Mouse (Mus musculus) lung, embryonic 16.5 days (tissue): Measurements from ENCODE around the gene Hmox1. TPM values are rescaled to one million over a fixed set of nuclear protein-coding genes. Genes with fewer than 3 reads are reported as not detected.
A peak's percentile ranks its signal among the peaks of the same experiment; 100 is the strongest.

Source experiments
- ATAC-seq: fragments of 200-750 bp; cut with Nextera tagmentation; 2 replicates; pipeline ENCODE4 v1.8.0; 2017; ENCODE audit warnings: low read depth, mild to moderate bottlenecking, moderate library complexity
- H3K27ac ChIP-seq: fragments of 300-500 bp; sonication (generic); 2 replicates; pipeline ENCODE4 v1.5.1; 2014; ENCODE audit warnings: mild to moderate bottlenecking, control low read depth, low read length
- H3K27me3 ChIP-seq: fragments of 300-500 bp; sonication (generic); 2 replicates; pipeline ENCODE4 v1.6.1; 2014; ENCODE audit warnings: low read depth, low read length, mixed read lengths; ENCODE audit not compliant: control insufficient read depth, insufficient read depth
- H3K36me3 ChIP-seq: fragments of 300-500 bp; sonication (generic); 2 replicates; pipeline ENCODE4 v1.6.1; 2014; ENCODE audit warnings: low read length; ENCODE audit not compliant: control insufficient read depth, insufficient read depth
- H3K4me1 ChIP-seq: fragments of 300-500 bp; sonication (generic); replicated peaks from 2 replicates; pipeline ENCODE4 v1.6.1; 2014; ENCODE audit warnings: low read length, mixed read lengths; ENCODE audit not compliant: control insufficient read depth, insufficient read depth
- H3K4me2 ChIP-seq: fragments of 300-500 bp; sonication (generic); 2 replicates; pipeline ENCODE4 v1.6.1; 2014; ENCODE audit warnings: low read depth, low read length, control low read depth
- H3K4me3 ChIP-seq: fragments of 300-500 bp; sonication (generic); 2 replicates; pipeline ENCODE4 v1.5.1; 2014; ENCODE audit warnings: mild to moderate bottlenecking, low read length, control low read depth
- H3K9ac ChIP-seq: fragments of 300-500 bp; sonication (generic); 2 replicates; pipeline ENCODE4 v1.6.1; 2014; ENCODE audit warnings: low read length, control low read depth
- H3K9me3 ChIP-seq: fragments of 300-500 bp; sonication (generic); 2 replicates; pipeline ENCODE4 v1.6.1; 2016; ENCODE audit warnings: low read length; ENCODE audit not compliant: control insufficient read depth
- WGBS: fragments of 180-500 bp; shearing (Covaris S2); extraction: QIAGEN DNeasy Blood & Tissue Kit; methylation state at CpG from one replicate; pipeline ENCODE4 v1.1.7; 2014; 5-methylcytosine and 5-hydroxymethylcytosine counted together
- polyA plus RNA-seq: library from polyadenylated mRNA; unstranded; fragments of >200 nt; fragmentation: Nextera tagmentation; extraction: Ambion mirVana; gene quantifications from 2 replicates; pipeline ENCODE4 v1.2.1, GENCODE M21; 2015

Gene Hmox1
- polyA plus RNA-seq, 1 experiment from 2014 or later: 36.5 TPM

DNA sequence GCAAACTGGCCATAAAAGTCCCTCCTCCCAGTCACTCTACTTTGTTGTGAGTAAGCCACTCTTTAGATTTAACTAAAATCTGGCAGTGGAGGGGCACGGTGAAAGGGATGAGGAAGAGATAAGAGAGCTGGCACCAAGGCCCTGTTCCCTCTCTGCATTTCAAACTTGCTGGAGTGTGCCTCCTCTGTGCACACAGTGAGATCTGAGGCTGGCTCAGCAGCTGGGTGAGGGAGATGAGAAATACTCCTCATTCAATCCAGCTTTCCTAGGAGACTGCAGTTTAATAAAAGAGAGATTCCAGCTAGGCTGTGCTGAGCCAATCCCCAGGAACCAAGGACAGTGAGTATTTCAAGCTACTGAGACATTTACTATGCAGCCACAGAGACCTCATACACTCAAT lies 42.3 kb downstream of the Hmox1 start:
- Histone ChIP-seq H3K4me1 (peaks cover 3% of the 10 kb centered on the region; the same call in 1 of the 2 replicates), H3K27me3 (no peaks in the 10 kb centered on the region), H3K9ac (no peak overlapping the region), H3K36me3 (no peaks in the 10 kb centered on the region), H3K9me3 (no peaks in the 10 kb centered on the region), H3K27ac (no peak overlapping the region), H3K4me3 (no peak overlapping the region), H3K4me2 (no peak overlapping the region)
- no peak for ATAC-seq
- WGBS: 19% methylated on average over 1 of the region's 1 CpGs

DNA sequence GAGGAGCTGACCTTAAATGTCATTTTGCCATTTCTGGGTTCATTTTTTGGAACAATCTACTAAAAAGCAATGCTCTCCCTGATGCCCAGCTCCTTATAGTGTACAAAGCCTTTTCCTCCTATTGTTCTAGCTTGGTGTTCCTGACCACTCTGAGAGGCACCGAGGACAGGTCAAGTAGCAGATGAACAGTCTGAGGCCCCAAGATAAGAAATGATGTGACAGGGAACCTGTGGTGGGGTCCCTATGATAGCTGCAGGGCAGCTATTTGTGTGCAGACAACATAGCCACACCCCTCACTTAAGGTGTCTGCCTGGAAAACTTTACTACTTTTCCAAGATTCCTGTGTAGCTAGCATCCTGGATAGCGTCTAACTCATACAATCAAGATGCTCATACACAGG lies 42.8 kb downstream of the Hmox1 start:
- WGBS: 35% methylated on average over 2 of the region's 2 CpGs
- H3K36me3 ChIP-seq: no peaks in the 10 kb centered on the region
- no peak overlapping the region for H3K4me3 ChIP-seq
- no peak overlapping the region for H3K4me2 ChIP-seq
- no peak overlapping the region for H3K27ac ChIP-seq
- no peak for ATAC-seq
- H3K27me3 ChIP-seq: no peaks in the 10 kb centered on the region
- no peaks in the 10 kb centered on the region for H3K9me3 ChIP-seq
- no peak overlapping the region for H3K9ac ChIP-seq
- H3K4me1 ChIP-seq: peaks cover 3% of the 10 kb centered on the region; the same call in 1 of the 2 replicates

GRCm38 (mm10) chr8:75137536-75137935 lies 44.1 kb downstream of the Hmox1 start:
- no peak overlapping the region for H3K4me2 ChIP-seq
- no peak overlapping the region for H3K9ac ChIP-seq
- 65% methylated on average over 3 of the region's 3 CpGs for WGBS
- peaks cover 3% of the 10 kb centered on the region; the same call in 1 of the 2 replicates for H3K4me1 ChIP-seq
- H3K27me3 ChIP-seq: no peaks in the 10 kb centered on the region
- H3K4me3 ChIP-seq: no peak overlapping the region
- no peak overlapping the region for H3K27ac ChIP-seq
- no peaks in the 10 kb centered on the region for H3K9me3 ChIP-seq
- ATAC-seq: 0 out of 2 replicates have a peak, but pooled peaks have one; percentile 41
- H3K36me3 ChIP-seq: no peaks in the 10 kb centered on the region

Other genes starting within 250 kb of the Hmox1 start
- gene Isx, start 220.4 kb upstream of the Hmox1 start, polyA plus RNA-seq: 0.15 TPM in 1 of 2 replicates, not detected in the other
- gene Hmgxb4, start 100.3 kb upstream of the Hmox1 start, polyA plus RNA-seq: 35.6 and 37.2 TPM in 2 replicates
- 19.8 and 22.1 TPM in 2 replicates for gene Tom1, start 59.9 kb upstream of the Hmox1 start, polyA plus RNA-seq
- 171 and 172 TPM in 2 replicates for gene Mcm5, start 15.9 kb downstream of the Hmox1 start, polyA plus RNA-seq
- gene Rasd2, start 120.3 kb downstream of the Hmox1 start, polyA plus RNA-seq: 0.59 and 1.1 TPM in 2 replicates